Mouse (Mus musculus): ENCODE measurements around the gene Insm2. TPM values are rescaled to one million over a fixed set of nuclear protein-coding genes. Genes with fewer than 3 reads are reported as not detected.

The Insm2 gene
- polyA plus RNA-seq, 1 experiment from 2014 or later, result 1.8 TPM

DNA sequence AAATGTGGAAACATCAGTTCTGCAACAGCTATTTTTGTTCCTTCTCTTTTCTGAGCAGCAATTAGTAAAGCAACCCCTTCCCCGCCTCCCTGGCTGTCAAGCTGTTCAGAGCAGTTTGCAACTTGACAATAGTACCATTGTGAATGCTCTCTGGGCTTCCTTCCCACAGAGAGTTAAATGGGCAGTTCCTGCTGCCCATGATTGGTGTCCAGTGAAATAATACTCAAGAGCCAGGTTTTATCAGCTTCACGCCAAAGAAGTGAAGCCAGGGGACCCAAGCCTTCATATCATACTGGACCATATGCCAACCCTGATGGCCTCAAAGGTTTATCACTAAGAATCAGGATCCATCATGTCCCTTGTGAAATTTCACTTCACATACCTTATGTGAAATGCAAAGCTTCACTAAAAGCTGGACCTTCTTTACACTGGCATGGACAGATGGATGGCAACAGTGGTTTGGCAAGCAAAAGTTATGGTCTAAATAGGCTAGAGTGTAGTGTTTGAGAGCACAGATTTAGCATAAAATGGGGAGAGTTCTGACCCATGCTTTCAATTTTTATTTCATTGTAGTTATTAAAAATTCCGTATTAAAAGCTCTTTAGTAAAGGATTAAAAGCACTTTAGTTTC, 23.5 kb downstream of the Insm2 start:
- Histone ChIP-seq H3K27me3 (0 out of 2 replicates have a peak, but pooled peaks cover 3% of the 10 kb centered on the region), H3K9ac (no peak overlapping the region), H3K4me2 (replicated peaks) (no peak overlapping the region), H3K9me3 (replicated peaks) (no peaks in the 10 kb centered on the region), H3K4me3 (no peak overlapping the region), H3K27ac (no peak overlapping the region), H3K4me1 (peaks cover 5% of the 10 kb centered on the region), H3K36me3 (no peaks in the 10 kb centered on the region)
- peak; percentile 54 for ATAC-seq (ENCODE audit: low FRiP score)
- WGBS, result 26% methylated on average over 3 of the region's 3 CpGs

- 80% methylated on average over 5 of the region's 5 CpGs for WGBS
- H3K4me3 ChIP-seq, result no peak overlapping the region
- no peak overlapping the region for H3K9ac ChIP-seq
- no peak for ATAC-seq (ENCODE audit: low FRiP score)
- no peak overlapping the region for H3K27ac ChIP-seq
- no peaks in the 10 kb centered on the region for H3K36me3 ChIP-seq
- H3K9me3 ChIP-seq (replicated peaks), result no peaks in the 10 kb centered on the region
- peaks cover 5% of the 10 kb centered on the region for H3K4me1 ChIP-seq
- 0 out of 2 replicates have a peak, but pooled peaks cover 3% of the 10 kb centered on the region for H3K27me3 ChIP-seq
- H3K4me2 ChIP-seq (replicated peaks), result no peak overlapping the region
Measured at GRCm38 (mm10) chr12:55623254-55623653, 24.0 kb downstream of the Insm2 start.

DNA sequence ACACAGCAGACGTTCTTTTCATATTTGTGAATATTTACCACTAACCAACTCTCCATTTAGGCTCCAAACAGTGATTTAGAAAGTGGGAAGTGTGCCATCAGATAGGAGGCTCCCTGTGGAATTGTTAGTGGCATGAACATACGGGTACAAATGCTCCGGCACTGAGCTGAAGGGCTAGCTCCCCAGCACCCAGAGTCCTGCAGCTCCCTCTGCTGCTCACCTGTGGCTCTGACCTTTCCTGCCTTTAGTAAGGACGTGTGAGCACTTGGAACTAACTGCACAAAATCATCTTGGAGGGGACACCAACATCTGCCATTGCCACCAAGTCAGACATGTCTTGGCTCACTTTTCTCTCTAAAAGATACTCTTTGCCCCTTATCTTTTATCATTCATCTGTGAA, 27.5 kb downstream of the Insm2 start:
- WGBS, result 36% methylated on average over 4 of the region's 4 CpGs
- no peaks in the 10 kb centered on the region for H3K36me3 ChIP-seq
- ATAC-seq (ENCODE audit: low FRiP score), result no peak

DNA sequence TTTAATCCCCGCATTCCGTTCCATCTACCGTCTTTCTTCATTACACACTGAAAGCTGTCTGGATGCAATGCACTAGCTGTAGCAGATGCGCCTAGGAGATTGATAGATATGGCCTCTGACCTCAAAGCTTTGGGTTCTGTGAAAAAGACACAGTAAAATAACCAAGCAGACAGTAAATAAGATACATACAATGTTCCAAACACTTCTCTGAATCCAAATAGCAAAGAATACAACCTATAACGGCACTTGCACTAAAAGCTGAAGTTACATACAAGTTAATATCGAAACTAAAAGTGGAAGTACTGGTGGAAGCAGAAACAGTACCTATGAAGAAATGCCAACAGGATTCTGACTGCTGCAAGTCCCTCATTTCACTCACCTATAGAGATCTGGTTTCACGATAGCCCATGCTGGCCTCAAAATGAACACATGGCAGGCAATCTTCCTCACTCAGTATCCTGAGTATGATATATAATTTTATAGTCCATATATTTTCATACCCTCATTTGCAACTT, 48.8 kb downstream of the Insm2 start:
- Histone ChIP-seq H3K36me3 (no peaks in the 10 kb centered on the region), H3K4me3 (no peak overlapping the region), H3K27me3 (no peaks in the 10 kb centered on the region), H3K9ac (no peak overlapping the region), H3K9me3 (replicated peaks) (no peaks in the 10 kb centered on the region), H3K27ac (no peak overlapping the region), H3K4me2 (replicated peaks) (no peak overlapping the region), H3K4me1 (no peaks in the 10 kb centered on the region)
- ATAC-seq (ENCODE audit: low FRiP score), result no peak
- 94% methylated on average over 7 of the region's 7 CpGs for WGBS

More for the DNA sequence above, 27.5 kb downstream of the Insm2 start:
- H3K4me1 ChIP-seq, result peaks cover 5% of the 10 kb centered on the region
- H3K4me3 ChIP-seq, result no peak overlapping the region
- no peaks in the 10 kb centered on the region for H3K9me3 ChIP-seq (replicated peaks)
- H3K4me2 ChIP-seq (replicated peaks), result no peak overlapping the region
- H3K27me3 ChIP-seq, result no peaks in the 10 kb centered on the region
- no peak overlapping the region for H3K27ac ChIP-seq
- no peak overlapping the region for H3K9ac ChIP-seq

Other genes starting within 250 kb of the Insm2 start
- gene Psma6, start 215.2 kb upstream of the Insm2 start, polyA plus RNA-seq (2016; fragmentation: Nextera tagmentation; extraction: Ambion mirVana), result 382 and 419 TPM in 2 replicates
- 42.8 and 49.1 TPM in 2 replicates for gene Nfkbia, start 106.8 kb upstream of the Insm2 start, polyA plus RNA-seq (2016; fragmentation: Nextera tagmentation; extraction: Ambion mirVana)
- not detected in 2 replicates for gene Aldoart2, start 34.2 kb upstream of the Insm2 start, polyA plus RNA-seq (2016; fragmentation: Nextera tagmentation; extraction: Ambion mirVana)
- gene Ralgapa1, start 221.7 kb downstream of the Insm2 start, polyA plus RNA-seq (2016; fragmentation: Nextera tagmentation; extraction: Ambion mirVana), result 28.4 and 31.4 TPM in 2 replicates
- gene Brms1l, start 236.9 kb downstream of the Insm2 start, polyA plus RNA-seq (2016; fragmentation: Nextera tagmentation; extraction: Ambion mirVana), result 45.3 and 45.6 TPM in 2 replicates